Mouse (Mus musculus): ENCODE data around the gene Ccdc171. TPM values are rescaled to one million over a fixed set of nuclear protein-coding genes. Genes with fewer than 3 reads are reported as not detected.

Ccdc171 gene
- total and polyA plus RNA-seq, 2 experiments, result 1.4 to 6.8 TPM

- no peaks in the 10 kb centered on the region for H3K36me3 ChIP-seq (ENCODE audit: control insufficient read depth, insufficient read depth, low read length)
- no peaks in the 10 kb centered on the region for H3K27me3 ChIP-seq (ENCODE audit: control insufficient read depth, insufficient read depth, low read length)
- DNase-seq (ENCODE audit: extremely low read depth, low read depth, low spot score), result peak; percentile 37
- H3K27ac ChIP-seq (replicated peaks; ENCODE audit: insufficient read depth, low read depth, low read length), result no peak overlapping the region
- H3K79me2 ChIP-seq (ENCODE audit: control insufficient read depth, insufficient read depth, low read length), result no peaks in the 10 kb centered on the region
- no peak for TF ChIP-seq POLR2A (IDR thresholded peaks at IDR 0.05; ENCODE audit: extremely low read depth, insufficient read depth, low read length)
- TF ChIP-seq CTCF (IDR thresholded peaks at IDR 0.05; ENCODE audit: low read depth, low read length), result peak; percentile 55
- H3K4me3 ChIP-seq (ENCODE audit: insufficient read depth, low read depth, low read length), result no peak overlapping the region
- WGBS, result 45% methylated on average over 9 of the region's 9 CpGs
- H3K9ac ChIP-seq (ENCODE audit: low read depth, low read length), result no peak overlapping the region
- H3K4me1 ChIP-seq (ENCODE audit: control insufficient read depth, insufficient read depth, low read length), result no peaks in the 10 kb centered on the region
These were observed 269.1 kb downstream of the Ccdc171 start for GRCm38 (mm10) chr4:83794315-83794922.

- Histone ChIP-seq H3K4me1 (ENCODE audit: control insufficient read depth, insufficient read depth, low read length) (no peaks in the 10 kb centered on the region), H3K36me3 (ENCODE audit: control insufficient read depth, insufficient read depth, low read length) (no peaks in the 10 kb centered on the region), H3K9ac (ENCODE audit: low read depth, low read length) (no peak overlapping the region), H3K79me2 (ENCODE audit: control insufficient read depth, insufficient read depth, low read length) (no peaks in the 10 kb centered on the region), H3K27me3 (ENCODE audit: control insufficient read depth, insufficient read depth, low read length) (no peaks in the 10 kb centered on the region), H3K4me3 (ENCODE audit: insufficient read depth, low read depth, low read length) (no peak overlapping the region), H3K27ac (replicated peaks; ENCODE audit: insufficient read depth, low read depth, low read length) (no peak overlapping the region)
- TF ChIP-seq POLR2A (IDR thresholded peaks at IDR 0.05; ENCODE audit: extremely low read depth, insufficient read depth, low read length), result no peak
- TF ChIP-seq CTCF (IDR thresholded peaks at IDR 0.05; ENCODE audit: low read depth, low read length), result no peak
- DNase-seq (ENCODE audit: extremely low read depth, low read depth, low spot score), result no peak
- 77% methylated on average over 5 of the region's 5 CpGs for WGBS
These were observed 269.6 kb downstream of the Ccdc171 start for GRCm38 (mm10) chr4:83794930-83795459.

DNA sequence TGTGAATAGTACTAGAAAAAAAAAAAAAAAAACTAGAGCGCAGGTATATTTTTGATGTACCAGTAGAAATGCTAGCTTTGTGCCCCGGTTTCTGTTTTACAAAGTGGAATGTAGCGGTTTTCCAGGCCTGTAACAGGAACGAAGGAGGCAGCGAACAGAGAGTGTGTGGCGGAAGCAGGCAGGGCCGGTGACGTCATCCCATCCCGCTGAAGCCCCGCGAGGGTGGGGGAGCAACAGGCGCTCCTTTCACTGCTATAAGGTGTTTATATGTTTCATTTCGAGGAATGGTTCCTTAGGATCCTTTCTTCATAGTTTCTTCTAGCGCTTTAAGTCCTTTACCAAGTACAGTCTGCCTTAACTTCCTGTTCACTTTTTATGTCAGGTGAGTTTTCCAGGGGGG is 272.6 kb downstream of the Ccdc171 start:
- Histone ChIP-seq H3K9ac (ENCODE audit: low read depth, low read length) (no peak overlapping the region), H3K36me3 (ENCODE audit: control insufficient read depth, insufficient read depth, low read length) (no peaks in the 10 kb centered on the region), H3K27ac (replicated peaks; ENCODE audit: insufficient read depth, low read depth, low read length) (no peak overlapping the region), H3K4me1 (ENCODE audit: control insufficient read depth, insufficient read depth, low read length) (no peaks in the 10 kb centered on the region), H3K27me3 (ENCODE audit: control insufficient read depth, insufficient read depth, low read length) (no peaks in the 10 kb centered on the region), H3K79me2 (ENCODE audit: control insufficient read depth, insufficient read depth, low read length) (no peaks in the 10 kb centered on the region), H3K4me3 (ENCODE audit: insufficient read depth, low read depth, low read length) (no peak overlapping the region)
- WGBS, result 86% methylated on average over 14 of the region's 14 CpGs
- no peak for DNase-seq (ENCODE audit: extremely low read depth, low read depth, low spot score)
- TF ChIP-seq CTCF (IDR thresholded peaks at IDR 0.05; ENCODE audit: low read depth, low read length) (no peak), POLR2A (IDR thresholded peaks at IDR 0.05; ENCODE audit: extremely low read depth, insufficient read depth, low read length) (no peak)

DNA sequence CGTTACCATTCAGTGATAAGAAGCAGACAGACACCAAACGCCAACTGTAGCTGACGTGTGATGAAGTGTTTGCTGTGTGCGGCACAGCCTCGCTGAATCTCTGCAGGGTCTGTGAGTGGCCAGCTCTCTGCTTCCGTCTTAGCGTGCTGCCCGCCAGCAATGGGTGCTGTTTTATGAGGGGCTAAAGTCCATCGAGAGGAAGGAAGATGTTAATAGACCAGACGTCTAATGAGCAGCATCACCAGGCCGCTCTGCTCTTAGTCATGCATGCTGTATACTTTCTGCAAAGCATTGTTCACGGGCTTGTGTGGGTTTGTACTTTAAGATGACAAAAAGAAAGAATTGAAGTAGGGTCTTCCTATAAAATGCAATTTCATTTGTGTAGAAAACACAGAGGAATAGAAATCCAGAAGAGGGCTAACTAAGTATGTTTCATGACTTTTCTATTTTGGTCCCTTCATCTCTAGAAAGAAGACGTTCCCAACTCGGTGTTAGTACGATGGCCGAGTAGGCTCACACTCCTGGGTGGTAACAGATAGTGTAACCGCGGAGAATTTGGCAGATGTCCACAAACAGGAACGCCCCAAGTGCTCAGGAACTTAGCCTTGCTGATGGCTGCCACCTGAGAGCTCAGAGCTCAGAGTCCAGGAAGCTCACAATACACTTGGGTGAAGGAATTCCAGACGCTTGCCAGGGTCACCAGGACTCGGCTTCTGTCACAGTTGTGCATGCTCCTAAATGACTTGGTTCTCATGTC is 273.5 kb downstream of the Ccdc171 start:
- Histone ChIP-seq H3K4me1 (ENCODE audit: control insufficient read depth, insufficient read depth, low read length) (no peaks in the 10 kb centered on the region), H3K79me2 (ENCODE audit: control insufficient read depth, insufficient read depth, low read length) (no peaks in the 10 kb centered on the region), H3K4me3 (ENCODE audit: insufficient read depth, low read depth, low read length) (no peak overlapping the region), H3K9ac (ENCODE audit: low read depth, low read length) (no peak overlapping the region), H3K27ac (replicated peaks; ENCODE audit: insufficient read depth, low read depth, low read length) (no peak overlapping the region), H3K36me3 (ENCODE audit: control insufficient read depth, insufficient read depth, low read length) (no peaks in the 10 kb centered on the region), H3K27me3 (ENCODE audit: control insufficient read depth, insufficient read depth, low read length) (no peaks in the 10 kb centered on the region)
- TF ChIP-seq CTCF (IDR thresholded peaks at IDR 0.05; ENCODE audit: low read depth, low read length), result no peak
- no peak for TF ChIP-seq POLR2A (IDR thresholded peaks at IDR 0.05; ENCODE audit: extremely low read depth, insufficient read depth, low read length)
- DNase-seq (ENCODE audit: extremely low read depth, low read depth, low spot score), result peak; percentile 19
- 78% methylated on average over 21 of the region's 21 CpGs for WGBS

- H3K27ac ChIP-seq (replicated peaks; ENCODE audit: insufficient read depth, low read depth, low read length), result no peak overlapping the region
- H3K9ac ChIP-seq (ENCODE audit: low read depth, low read length), result no peak overlapping the region
- WGBS, result 75% methylated on average over 3 of the region's 3 CpGs
- no peak for TF ChIP-seq POLR2A (IDR thresholded peaks at IDR 0.05; ENCODE audit: extremely low read depth, insufficient read depth, low read length)
- no peak for TF ChIP-seq CTCF (IDR thresholded peaks at IDR 0.05; ENCODE audit: low read depth, low read length)
- no peaks in the 10 kb centered on the region for H3K27me3 ChIP-seq (ENCODE audit: control insufficient read depth, insufficient read depth, low read length)
- no peaks in the 10 kb centered on the region for H3K79me2 ChIP-seq (ENCODE audit: control insufficient read depth, insufficient read depth, low read length)
- H3K36me3 ChIP-seq (ENCODE audit: control insufficient read depth, insufficient read depth, low read length), result no peaks in the 10 kb centered on the region
- no peak overlapping the region for H3K4me3 ChIP-seq (ENCODE audit: insufficient read depth, low read depth, low read length)
- no peak for DNase-seq (ENCODE audit: extremely low read depth, low read depth, low spot score)
- no peaks in the 10 kb centered on the region for H3K4me1 ChIP-seq (ENCODE audit: control insufficient read depth, insufficient read depth, low read length)
These were observed 275.1 kb downstream of the Ccdc171 start for GRCm38 (mm10) chr4:83800402-83800801.

GRCm38 (mm10) chr4:83816925-83817324 is 291.6 kb downstream of the Ccdc171 start:
- H3K4me1 ChIP-seq (ENCODE audit: control insufficient read depth, insufficient read depth, low read length), result no peaks in the 10 kb centered on the region
- H3K4me3 ChIP-seq (ENCODE audit: insufficient read depth, low read depth, low read length), result no peak overlapping the region
- H3K36me3 ChIP-seq (ENCODE audit: control insufficient read depth, insufficient read depth, low read length), result no peaks in the 10 kb centered on the region
- DNase-seq (ENCODE audit: extremely low read depth, low read depth, low spot score), result no peak
- H3K9ac ChIP-seq (ENCODE audit: low read depth, low read length), result no peak overlapping the region
- H3K27me3 ChIP-seq (ENCODE audit: control insufficient read depth, insufficient read depth, low read length), result no peaks in the 10 kb centered on the region
- TF ChIP-seq POLR2A (IDR thresholded peaks at IDR 0.05; ENCODE audit: extremely low read depth, insufficient read depth, low read length) (no peak), CTCF (IDR thresholded peaks at IDR 0.05; ENCODE audit: low read depth, low read length) (no peak)
- 91% methylated on average over 4 of the region's 4 CpGs for WGBS
- no peaks in the 10 kb centered on the region for H3K79me2 ChIP-seq (ENCODE audit: control insufficient read depth, insufficient read depth, low read length)
- no peak overlapping the region for H3K27ac ChIP-seq (replicated peaks; ENCODE audit: insufficient read depth, low read depth, low read length)

All from liver, adult 2 months (tissue).